Mouse (Mus musculus): ENCODE results near the gene Gm13691. TPM values are rescaled to one million over a fixed set of nuclear protein-coding genes. Genes with fewer than 3 reads are reported as not detected.
A peak's percentile ranks its signal among the peaks of the same experiment; 100 is the strongest.
"Not testable (repeated sequence)": the region's sequence is repeated elsewhere in the genome, so short reads cannot be mapped to it uniquely, and the experiment has no call there.

Gene Gm13691
- 1 to 10 TPM; 1.6 to 1.7 TPM for total RNA-seq (2021)

DNA sequence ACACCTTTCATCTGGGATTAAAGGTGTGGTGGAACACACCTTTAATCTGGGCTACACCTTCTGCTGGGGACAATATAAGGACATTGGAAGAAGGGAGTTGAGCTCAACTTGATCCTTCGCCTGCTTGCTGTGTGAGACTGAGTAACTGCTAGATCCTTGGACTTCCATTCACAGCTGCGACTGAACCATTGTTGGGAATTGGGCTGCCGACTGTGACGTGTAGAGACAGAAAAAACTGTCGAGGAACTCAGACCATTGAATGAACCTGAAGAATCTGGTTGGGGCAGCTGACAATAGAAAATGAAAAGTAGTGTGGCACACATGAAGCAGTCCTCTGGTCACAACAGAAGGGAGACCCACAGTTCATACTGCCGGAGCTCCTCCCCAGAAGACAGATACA lies at the start of gene Gm13691:
TSS of gene Gm13691 (plus strand) at position 301 of the 400 bp plus-strand sequence.
- not testable (repeated sequence) for DNase-seq (ENCODE audit: extremely low spot score in 1 of 2, low spot score in 1 of 2)

DNA sequence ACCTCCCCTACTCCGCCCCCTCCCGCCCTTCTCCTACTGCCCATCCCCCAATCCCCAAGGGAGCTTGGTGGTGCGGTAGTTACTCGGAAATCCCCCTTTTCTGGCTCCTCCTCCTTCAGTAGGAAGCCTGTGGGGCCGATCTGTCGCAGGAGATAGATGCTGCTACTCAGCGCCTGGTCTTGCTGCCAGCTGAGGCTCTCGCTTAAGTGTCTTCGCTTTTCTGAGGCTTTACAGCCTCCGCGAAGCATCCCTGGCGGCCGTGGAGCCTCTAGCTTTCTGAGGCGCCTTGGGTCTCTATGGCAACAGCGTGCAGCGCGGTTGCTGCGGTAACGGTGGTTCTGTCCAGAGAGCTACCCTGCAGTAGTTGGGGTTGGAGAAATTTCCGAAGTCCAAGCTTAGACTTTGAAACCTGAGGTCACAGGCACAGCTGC lies 49.4 kb upstream of the Gm13691 start, which contains the start of gene Zswim2:
TSS of gene Zswim2 (minus strand) at position 298 of the 431 bp plus-strand sequence.
- peak; percentile 79 to 83 for DNase-seq (ENCODE audit: extremely low spot score in 1 of 2, low spot score in 1 of 2)

DNA sequence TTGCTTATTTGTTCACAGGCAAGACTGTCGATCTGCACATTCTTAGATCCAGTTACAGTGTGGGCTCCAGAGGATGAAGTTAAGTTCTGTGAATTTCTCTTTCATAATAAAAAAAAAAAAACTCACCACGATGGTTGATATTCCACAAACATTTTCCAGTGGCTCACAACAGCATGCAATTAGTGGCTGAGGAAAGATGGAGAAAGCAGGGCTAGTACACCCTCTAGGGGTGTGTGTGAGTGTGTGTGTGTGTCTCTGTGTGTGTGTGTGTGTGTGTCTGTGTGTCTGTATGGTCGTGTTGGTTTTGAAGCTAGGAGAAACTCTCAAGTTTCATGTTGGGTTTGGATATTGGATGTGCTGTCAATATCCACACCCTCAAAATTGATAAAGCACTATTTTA lies 49.0 kb upstream of the Gm13691 start:
- no peak for DNase-seq (ENCODE audit: extremely low spot score in 1 of 2, low spot score in 1 of 2)

DNA sequence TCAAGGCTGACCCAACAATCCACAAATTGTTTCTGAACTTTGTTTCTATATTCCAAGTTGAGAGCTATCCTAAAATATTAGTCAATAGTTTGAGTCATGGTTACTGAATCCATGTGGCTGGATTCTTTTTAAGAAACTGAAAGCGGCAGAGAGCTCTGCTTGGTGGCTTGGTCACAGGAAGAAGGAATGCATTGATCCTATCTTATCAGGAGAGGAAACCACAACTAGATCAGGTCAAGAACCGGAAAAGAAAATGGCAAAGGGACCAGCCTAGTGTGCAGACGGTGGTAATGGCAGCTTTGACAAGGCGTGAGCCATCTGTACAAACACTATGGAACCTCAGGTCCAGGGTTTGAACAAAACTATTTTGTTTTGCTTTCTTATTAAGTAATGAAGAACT lies 48.6 kb upstream of the Gm13691 start:
- DNase-seq (ENCODE audit: extremely low spot score in 1 of 2, low spot score in 1 of 2) = no peak

DNA sequence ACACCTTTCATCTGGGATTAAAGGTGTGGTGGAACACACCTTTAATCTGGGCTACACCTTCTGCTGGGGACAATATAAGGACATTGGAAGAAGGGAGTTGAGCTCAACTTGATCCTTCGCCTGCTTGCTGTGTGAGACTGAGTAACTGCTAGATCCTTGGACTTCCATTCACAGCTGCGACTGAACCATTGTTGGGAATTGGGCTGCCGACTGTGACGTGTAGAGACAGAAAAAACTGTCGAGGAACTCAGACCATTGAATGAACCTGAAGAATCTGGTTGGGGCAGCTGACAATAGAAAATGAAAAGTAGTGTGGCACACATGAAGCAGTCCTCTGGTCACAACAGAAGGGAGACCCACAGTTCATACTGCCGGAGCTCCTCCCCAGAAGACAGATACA lies 35.0 kb upstream of the Gm13691 start, which contains the start of gene Gm13698:
TSS of gene Gm13698 (plus strand) at position 301 of the 400 bp plus-strand sequence.
- not testable (repeated sequence) for DNase-seq (ENCODE audit: extremely low spot score in 1 of 2, low spot score in 1 of 2)

DNA sequence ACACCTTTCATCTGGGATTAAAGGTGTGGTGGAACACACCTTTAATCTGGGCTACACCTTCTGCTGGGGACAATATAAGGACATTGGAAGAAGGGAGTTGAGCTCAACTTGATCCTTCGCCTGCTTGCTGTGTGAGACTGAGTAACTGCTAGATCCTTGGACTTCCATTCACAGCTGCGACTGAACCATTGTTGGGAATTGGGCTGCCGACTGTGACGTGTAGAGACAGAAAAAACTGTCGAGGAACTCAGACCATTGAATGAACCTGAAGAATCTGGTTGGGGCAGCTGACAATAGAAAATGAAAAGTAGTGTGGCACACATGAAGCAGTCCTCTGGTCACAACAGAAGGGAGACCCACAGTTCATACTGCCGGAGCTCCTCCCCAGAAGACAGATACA lies 29.1 kb upstream of the Gm13691 start, which contains the start of gene Gm13693:
TSS of gene Gm13693 (plus strand) at position 301 of the 400 bp plus-strand sequence.
- DNase-seq (ENCODE audit: extremely low spot score in 1 of 2, low spot score in 1 of 2) = not testable (repeated sequence)

DNA sequence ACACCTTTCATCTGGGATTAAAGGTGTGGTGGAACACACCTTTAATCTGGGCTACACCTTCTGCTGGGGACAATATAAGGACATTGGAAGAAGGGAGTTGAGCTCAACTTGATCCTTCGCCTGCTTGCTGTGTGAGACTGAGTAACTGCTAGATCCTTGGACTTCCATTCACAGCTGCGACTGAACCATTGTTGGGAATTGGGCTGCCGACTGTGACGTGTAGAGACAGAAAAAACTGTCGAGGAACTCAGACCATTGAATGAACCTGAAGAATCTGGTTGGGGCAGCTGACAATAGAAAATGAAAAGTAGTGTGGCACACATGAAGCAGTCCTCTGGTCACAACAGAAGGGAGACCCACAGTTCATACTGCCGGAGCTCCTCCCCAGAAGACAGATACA lies 23.3 kb upstream of the Gm13691 start, which contains the start of gene Gm13695:
TSS of gene Gm13695 (plus strand) at position 301 of the 400 bp plus-strand sequence.
- DNase-seq (ENCODE audit: extremely low spot score in 1 of 2, low spot score in 1 of 2) = not testable (repeated sequence)

DNA sequence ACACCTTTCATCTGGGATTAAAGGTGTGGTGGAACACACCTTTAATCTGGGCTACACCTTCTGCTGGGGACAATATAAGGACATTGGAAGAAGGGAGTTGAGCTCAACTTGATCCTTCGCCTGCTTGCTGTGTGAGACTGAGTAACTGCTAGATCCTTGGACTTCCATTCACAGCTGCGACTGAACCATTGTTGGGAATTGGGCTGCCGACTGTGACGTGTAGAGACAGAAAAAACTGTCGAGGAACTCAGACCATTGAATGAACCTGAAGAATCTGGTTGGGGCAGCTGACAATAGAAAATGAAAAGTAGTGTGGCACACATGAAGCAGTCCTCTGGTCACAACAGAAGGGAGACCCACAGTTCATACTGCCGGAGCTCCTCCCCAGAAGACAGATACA lies 17.5 kb upstream of the Gm13691 start, which contains the start of gene Gm13696:
TSS of gene Gm13696 (plus strand) at position 301 of the 400 bp plus-strand sequence.
- not testable (repeated sequence) for DNase-seq (ENCODE audit: extremely low spot score in 1 of 2, low spot score in 1 of 2)

DNA sequence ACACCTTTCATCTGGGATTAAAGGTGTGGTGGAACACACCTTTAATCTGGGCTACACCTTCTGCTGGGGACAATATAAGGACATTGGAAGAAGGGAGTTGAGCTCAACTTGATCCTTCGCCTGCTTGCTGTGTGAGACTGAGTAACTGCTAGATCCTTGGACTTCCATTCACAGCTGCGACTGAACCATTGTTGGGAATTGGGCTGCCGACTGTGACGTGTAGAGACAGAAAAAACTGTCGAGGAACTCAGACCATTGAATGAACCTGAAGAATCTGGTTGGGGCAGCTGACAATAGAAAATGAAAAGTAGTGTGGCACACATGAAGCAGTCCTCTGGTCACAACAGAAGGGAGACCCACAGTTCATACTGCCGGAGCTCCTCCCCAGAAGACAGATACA lies 11.7 kb upstream of the Gm13691 start, which contains the start of gene Gm13694:
TSS of gene Gm13694 (plus strand) at position 301 of the 400 bp plus-strand sequence.
- not testable (repeated sequence) for DNase-seq (ENCODE audit: extremely low spot score in 1 of 2, low spot score in 1 of 2)

DNA sequence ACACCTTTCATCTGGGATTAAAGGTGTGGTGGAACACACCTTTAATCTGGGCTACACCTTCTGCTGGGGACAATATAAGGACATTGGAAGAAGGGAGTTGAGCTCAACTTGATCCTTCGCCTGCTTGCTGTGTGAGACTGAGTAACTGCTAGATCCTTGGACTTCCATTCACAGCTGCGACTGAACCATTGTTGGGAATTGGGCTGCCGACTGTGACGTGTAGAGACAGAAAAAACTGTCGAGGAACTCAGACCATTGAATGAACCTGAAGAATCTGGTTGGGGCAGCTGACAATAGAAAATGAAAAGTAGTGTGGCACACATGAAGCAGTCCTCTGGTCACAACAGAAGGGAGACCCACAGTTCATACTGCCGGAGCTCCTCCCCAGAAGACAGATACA lies 5.9 kb upstream of the Gm13691 start, which contains the start of gene Gm13697:
TSS of gene Gm13697 (plus strand) at position 301 of the 400 bp plus-strand sequence.
- DNase-seq (ENCODE audit: extremely low spot score in 1 of 2, low spot score in 1 of 2) = not testable (repeated sequence)

DNA sequence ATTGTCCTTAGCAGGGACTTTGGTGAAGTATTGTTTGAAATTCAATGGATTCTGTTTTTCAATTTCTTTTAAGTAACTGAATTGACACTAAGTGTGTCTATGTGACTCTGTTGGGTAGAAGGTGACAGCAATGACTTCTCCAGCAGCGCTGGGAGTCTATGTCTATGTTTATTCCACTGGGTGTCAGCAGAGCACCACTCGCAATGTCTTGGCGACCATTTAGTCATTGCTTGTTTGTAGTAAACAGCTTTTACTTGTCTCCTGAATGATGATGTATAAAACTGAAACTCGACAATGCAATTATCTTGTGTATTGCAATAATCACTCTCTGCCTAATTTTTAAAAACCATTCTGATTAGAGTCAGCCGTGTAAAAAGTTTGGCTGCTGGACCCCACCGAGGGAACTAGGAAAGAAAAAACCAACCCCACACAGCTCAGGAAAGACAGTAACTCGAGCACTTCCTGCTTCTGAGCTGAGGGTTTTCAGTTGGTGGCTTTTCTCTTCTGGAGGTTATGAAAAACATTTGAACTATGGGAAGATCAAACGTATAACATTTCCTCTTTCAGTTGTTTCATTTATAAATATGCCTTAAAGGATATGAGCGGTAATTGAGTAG lies 3.4 kb downstream of the Gm13691 start:
- DNase-seq (ENCODE audit: extremely low spot score in 1 of 2, low spot score in 1 of 2) = not testable (repeated sequence)

DNA sequence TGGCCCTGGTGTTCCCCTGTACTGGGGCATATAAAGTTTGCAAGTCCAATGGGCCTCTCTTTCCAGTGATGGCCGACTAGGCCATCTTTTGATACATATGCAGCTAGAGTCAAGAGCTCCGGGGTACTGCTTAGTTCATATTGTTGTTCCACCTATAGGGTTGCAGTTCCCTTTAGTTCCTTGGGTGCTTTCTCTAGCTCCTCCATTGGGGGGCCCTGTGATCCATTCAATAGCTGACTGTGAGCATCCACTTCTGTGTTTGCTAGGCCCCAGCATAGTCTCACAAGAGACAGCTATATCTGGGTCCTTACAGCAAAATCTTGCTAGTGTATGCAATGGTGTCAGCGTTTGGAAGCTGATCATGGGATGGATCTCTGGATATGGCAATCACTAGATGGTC lies 4.2 kb downstream of the Gm13691 start:
- not testable (repeated sequence) for DNase-seq (ENCODE audit: extremely low spot score in 1 of 2, low spot score in 1 of 2)

DNA sequence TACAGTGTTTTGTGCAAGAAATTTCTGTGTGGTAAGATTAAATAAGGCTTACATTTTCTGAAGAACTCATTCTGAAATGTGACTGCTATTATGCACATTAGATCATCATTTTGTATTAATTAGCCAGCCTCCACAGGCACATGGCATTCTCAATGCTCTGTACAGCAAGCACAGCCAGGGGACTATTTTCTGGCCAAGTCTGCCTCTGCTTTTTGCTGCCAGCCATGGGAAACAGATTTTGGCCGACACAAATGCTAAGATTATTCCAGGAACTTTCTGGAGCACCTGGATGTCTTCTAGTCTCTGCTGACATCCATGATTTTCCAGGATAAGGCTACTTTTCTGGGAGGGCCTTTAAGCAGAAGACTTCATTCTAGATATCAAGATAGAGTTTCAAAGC lies 18.6 kb downstream of the Gm13691 start:
- peak; percentile 15 to 18 for DNase-seq (ENCODE audit: extremely low spot score in 1 of 2, low spot score in 1 of 2)

DNA sequence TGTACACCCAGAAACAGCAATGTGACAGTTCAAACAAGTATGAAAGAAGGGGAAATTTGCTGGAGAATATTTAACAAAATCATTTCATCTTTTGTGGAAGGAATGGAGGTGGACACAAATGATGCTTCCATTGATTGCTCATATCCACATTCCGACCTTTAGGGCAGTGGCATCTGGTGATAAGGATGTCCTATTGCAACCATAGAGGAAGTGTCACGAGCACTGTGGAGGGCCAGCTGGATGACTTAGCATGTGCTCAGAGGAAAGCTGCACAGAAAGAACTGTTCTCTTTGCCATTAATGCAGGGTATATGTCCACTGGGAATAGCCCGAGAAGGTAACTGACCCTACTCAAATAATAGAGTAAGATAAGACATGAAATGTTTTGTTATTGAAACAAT lies 19.5 kb downstream of the Gm13691 start:
- DNase-seq (ENCODE audit: extremely low spot score in 1 of 2, low spot score in 1 of 2) = no peak

DNA sequence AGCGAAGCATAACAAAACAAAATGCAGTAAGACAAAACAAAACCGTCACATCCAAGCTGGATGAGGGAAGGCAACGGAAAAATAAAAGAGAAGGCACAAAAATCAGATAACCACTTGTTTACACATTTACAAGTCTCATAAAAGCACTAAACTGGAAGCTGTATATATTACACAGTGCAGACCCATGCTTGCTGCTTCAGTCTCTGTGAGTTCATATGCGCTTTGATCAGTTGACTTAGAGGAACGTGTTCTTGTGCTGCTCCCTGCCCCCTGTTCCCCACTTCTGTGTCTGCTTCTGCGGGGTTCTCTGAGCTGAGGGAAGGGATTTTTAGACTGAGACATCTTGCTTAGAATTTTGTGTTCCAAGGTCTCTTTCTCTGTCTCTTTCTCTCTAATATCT lies 24.2 kb downstream of the Gm13691 start:
- DNase-seq (ENCODE audit: extremely low spot score in 1 of 2, low spot score in 1 of 2) = no peak

DNA sequence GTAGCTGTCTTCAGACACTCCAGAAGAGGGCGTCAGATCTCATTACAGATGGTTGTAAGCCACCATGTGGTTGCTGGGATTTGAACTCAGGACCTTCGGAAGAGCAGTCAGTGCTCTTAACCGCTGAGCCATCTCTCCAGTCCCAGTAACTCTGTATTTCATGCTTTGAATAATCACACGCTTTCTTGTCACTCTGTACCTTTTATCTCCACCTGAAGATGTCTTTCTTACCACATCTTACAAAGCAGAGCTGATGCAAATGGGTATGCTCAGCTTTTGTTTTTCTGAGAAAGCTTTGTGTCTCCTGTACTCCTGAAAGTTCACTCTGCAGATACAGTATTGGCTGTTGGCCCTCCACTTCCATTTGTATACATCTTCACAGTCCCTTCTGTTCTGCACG lies 25.9 kb downstream of the Gm13691 start:
- not testable (repeated sequence) for DNase-seq (ENCODE audit: extremely low spot score in 1 of 2, low spot score in 1 of 2)

DNA sequence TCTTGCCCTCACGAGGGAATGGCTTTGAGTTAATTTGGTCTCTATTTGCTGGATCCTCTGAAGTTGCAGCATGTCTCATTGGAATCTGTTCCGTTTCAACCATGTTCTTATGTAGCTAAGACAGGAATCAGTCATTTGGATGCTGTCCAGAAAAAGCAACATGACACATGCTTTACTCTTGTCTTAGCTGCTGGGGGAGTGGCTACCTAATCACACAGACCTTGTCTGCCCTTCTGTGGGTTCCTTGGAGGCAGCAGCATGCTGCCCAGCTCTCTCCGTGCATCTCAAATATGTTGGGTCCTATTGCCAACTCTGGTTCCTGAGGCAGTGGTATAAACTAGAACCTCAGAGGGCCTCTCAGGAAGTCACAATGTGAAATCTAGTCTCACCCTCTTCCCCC lies 28.0 kb downstream of the Gm13691 start:
- DNase-seq (ENCODE audit: extremely low spot score in 1 of 2, low spot score in 1 of 2) = no peak

DNA sequence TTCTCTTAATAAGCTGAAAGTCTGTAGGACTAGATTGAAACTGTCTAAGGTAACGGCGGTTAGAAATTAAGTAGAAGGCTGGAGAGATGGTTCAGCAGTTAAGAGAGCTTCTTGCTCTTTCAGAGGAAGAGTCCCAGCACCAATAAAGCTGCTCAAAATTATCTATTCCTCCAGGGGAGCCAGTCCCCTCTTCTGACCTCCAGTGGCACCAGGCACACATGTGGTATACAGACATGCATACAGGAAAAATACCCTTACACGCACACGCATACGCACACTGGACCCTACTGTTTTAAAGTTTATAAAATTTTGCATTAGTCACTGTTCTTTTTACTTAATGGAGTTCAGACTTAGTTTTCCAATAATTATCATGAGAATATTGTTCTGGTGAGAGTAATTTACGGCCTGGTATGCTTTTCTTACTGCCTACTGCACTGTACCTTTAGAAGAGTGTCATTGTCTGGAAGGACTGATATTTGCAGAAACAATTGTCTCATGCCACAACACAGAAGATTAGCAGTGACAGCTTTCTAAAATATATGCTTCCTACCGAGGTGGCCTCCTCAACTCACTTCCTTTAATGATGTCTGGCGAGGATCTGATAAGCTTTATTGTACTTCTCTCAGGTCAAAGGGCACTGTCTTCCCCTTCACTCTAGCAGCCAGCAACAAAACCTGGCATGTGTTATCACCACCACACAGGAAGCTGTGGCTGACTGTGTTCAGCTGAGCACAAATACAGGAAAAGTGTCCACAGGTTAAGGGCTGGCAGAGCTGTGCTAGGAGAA lies 29.4 kb downstream of the Gm13691 start:
- DNase-seq (ENCODE audit: extremely low spot score in 1 of 2, low spot score in 1 of 2) = no peak

DNA sequence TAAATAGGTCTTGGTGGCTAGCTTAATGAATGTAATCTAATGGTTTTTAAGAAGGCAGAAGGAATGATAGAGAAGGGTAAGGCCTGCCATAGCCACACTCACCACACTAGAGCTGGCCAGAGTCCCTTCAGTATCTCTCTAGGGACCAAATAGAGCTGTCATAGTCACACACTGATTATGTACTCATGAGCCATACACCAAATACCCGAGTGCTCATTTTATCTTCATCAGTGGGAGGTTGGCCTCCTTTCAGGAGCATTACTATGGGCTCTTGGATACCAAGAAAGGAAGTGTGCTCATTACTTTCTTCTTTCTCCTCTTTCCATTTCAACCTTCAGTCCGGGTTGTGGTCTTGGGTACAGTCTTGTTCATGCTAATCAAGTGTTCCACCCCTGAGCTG lies 31.6 kb downstream of the Gm13691 start:
- DNase-seq (ENCODE audit: extremely low spot score in 1 of 2, low spot score in 1 of 2) = no peak

DNA sequence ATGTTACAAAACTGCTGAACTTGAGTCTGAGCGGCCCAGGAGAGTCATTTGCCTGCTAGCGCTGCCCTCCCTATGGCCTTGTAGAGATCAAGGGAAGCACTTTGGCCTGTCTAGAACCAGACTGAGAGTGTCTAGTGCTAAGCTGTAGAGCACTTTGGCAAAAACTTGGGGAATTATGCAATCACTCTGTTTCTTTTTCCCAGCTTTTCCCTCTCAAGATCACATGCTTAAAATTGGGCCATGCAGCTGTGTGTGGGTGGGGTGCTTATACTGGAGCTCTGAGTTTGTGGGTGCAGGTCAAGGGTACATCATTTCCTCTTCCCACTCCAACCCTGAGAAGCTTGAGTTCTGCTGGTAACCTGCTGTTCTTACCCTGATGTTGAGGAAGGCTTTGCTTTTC lies 32.6 kb downstream of the Gm13691 start:
- no peak for DNase-seq (ENCODE audit: extremely low spot score in 1 of 2, low spot score in 1 of 2)

DNA sequence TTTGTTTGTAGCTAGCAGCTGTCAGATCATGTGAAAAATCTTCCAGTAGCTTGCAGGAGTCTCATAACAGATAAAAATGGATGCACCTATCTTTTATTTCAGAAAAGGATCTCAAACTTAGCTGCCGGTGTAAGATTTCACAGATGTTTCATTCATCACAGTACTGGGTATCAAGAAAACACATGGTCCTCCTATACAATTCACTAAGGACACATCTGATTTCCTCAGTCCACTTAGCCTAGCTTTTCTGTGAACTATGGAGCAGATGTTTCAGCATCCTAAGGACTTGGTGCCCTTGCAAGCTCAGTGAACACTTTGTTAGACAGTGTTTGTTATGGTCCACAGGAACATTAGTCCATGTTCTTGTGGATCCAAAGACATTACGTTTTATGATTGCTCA lies 33.0 kb downstream of the Gm13691 start:
- no peak for DNase-seq (ENCODE audit: extremely low spot score in 1 of 2, low spot score in 1 of 2)
